In the genomic region with DNA sequence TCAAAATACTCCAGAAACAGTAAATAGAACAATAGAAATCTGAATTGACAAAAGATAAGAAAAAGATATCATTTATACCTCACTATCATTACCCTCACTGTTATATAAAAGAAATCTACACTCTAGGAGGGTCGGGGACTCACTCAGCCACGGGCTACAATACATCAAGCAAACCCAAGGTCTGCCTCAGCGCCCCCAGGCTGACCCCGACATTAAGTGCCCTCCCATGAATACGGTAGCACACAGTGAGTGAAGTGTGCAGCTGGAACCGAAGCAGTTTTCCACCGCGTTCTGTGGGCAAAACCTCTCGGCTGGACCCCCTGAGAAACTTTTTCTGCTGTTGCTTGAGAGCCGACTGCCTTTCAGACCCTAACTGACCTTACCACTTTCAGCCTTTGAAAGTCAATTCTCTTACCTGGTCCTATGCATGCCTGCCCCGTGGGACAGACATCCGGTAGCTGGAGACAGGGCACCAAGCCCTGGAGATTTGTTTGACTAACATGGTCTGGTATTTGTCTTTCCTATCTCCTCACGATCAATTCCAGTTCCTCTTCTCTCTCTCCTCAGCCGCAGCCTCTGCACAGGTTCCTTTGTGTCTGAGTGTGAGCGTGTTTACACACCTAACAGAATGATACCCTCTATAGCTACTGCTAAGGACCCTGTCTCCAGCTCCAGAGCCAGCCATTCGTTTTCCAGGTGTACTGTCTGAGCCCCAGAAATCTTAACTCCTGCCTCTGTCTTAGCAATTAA, we compare ENCODE assay signal across 18 mouse cellular contexts.
DNase-seq lines count a peak whose midpoint lies in the region; ATAC-seq and TF ChIP-seq lines count a peak whose summit lies in the region.
"Had no signal": no experiment of that assay in that cellular context is flagged by ENCODE, and none has a peak within 500 bp of the region (broad histone marks: within the 10 kb centered on the region; RNA-seq: fewer than 3 reads in every experiment).

No protein-coding gene starts in this region.

- no peaks in the 10 kb centered on the region for H3K9me3 ChIP-seq in heart, embryonic 16.5 days (replicated peaks; ENCODE audit: control insufficient read depth, low read length)
- no peaks in the 10 kb centered on the region for H3K9me3 ChIP-seq in stomach, embryonic 14.5 days (ENCODE audit: control insufficient read depth, low read depth, low read length)
- H3K9me3 ChIP-seq in stomach, postnatal 0 days (ENCODE audit: control insufficient read depth, low read length) = no peaks in the 10 kb centered on the region
- H3K9me3 ChIP-seq in limb, embryonic 13.5 days = no peaks in the 10 kb centered on the region
- H3K9me3 ChIP-seq in midbrain, embryonic 11.5 days (ENCODE audit: control insufficient read depth, low read length) = no peaks in the 10 kb centered on the region
- H3K9me3 ChIP-seq: forebrain, embryonic 13.5 days; hindbrain, embryonic 13.5 days; limb, embryonic 12.5 days had no signal

- DNase-seq in heart, postnatal 10 days = no peak
- no peak for DNase-seq in stomach, postnatal 0 days (ENCODE audit: low spot score)
- no peak for DNase-seq in urinary bladder, postnatal 4 days (ENCODE audit: low spot score in 2 of 2)
- DNase-seq in midbrain, embryonic 11.5 days (ENCODE audit: low spot score, missing footprints) = no peak
- no peak for DNase-seq in left cerebral cortex, postnatal 25 days (ENCODE audit: low spot score in 2 of 2)
- DNase-seq: adrenal gland, postnatal 14 days; B cell, adult 2 months; cerebellum, adult 2 months; kidney, adult 11 months; kidney, postnatal 10 days had no signal

- no peak overlapping the region for H3K4me3 ChIP-seq in heart, embryonic 16.5 days (ENCODE audit: low read length)
- no peak overlapping the region for H3K4me3 ChIP-seq in stomach, embryonic 14.5 days (ENCODE audit: low read depth, low read length)
- no peak overlapping the region for H3K4me3 ChIP-seq in stomach, postnatal 0 days (ENCODE audit: low read depth, low read length)
- no peak overlapping the region for H3K4me3 ChIP-seq in limb, embryonic 13.5 days
- H3K4me3 ChIP-seq in midbrain, embryonic 11.5 days (ENCODE audit: low read depth, low read length) = no peak overlapping the region
- H3K4me3 ChIP-seq: forebrain, embryonic 13.5 days; hindbrain, embryonic 13.5 days; left cerebral cortex, adult 2 months; limb, embryonic 12.5 days had no signal

- peak overlapping the region; percentile 15; the same call in 1 of the 2 replicates for H3K4me2 ChIP-seq in heart, embryonic 16.5 days (ENCODE audit: low read depth, low read length)
- no peak overlapping the region for H3K4me2 ChIP-seq in stomach, embryonic 14.5 days (replicated peaks; ENCODE audit: low read depth, low read length)
- H3K4me2 ChIP-seq in stomach, postnatal 0 days (replicated peaks; ENCODE audit: low read depth) = no peak overlapping the region
- H3K4me2 ChIP-seq in limb, embryonic 13.5 days (replicated peaks) = peak overlapping the region; percentile 14; the same call in 1 of the 2 replicates
- H3K4me2 ChIP-seq in midbrain, embryonic 11.5 days = no peak overlapping the region
- H3K4me2 ChIP-seq: forebrain, embryonic 13.5 days; hindbrain, embryonic 13.5 days; limb, embryonic 12.5 days had no signal

- H3K4me1 ChIP-seq in heart, embryonic 16.5 days (ENCODE audit: control insufficient read depth, insufficient read depth, low read length) = no peaks in the 10 kb centered on the region
- no peaks in the 10 kb centered on the region for H3K4me1 ChIP-seq in stomach, embryonic 14.5 days (ENCODE audit: control insufficient read depth, insufficient read depth, low read length)
- H3K4me1 ChIP-seq in stomach, postnatal 0 days (replicated peaks; ENCODE audit: control insufficient read depth, insufficient read depth) = no peaks in the 10 kb centered on the region
- H3K4me1 ChIP-seq in limb, embryonic 13.5 days = peaks cover 7% of the 10 kb centered on the region
- H3K4me1 ChIP-seq in midbrain, embryonic 11.5 days (ENCODE audit: control insufficient read depth, insufficient read depth, low read length) = no peaks in the 10 kb centered on the region; the same call in 1 of the 2 replicates

- H3K27me3 ChIP-seq in heart, embryonic 16.5 days (ENCODE audit: control insufficient read depth, insufficient read depth, low read length) = no peaks in the 10 kb centered on the region
- H3K27me3 ChIP-seq in stomach, embryonic 14.5 days (ENCODE audit: control insufficient read depth, insufficient read depth, low read length) = no peaks in the 10 kb centered on the region
- no peaks in the 10 kb centered on the region for H3K27me3 ChIP-seq in stomach, postnatal 0 days (ENCODE audit: control insufficient read depth, insufficient read depth, low read length)
- no peaks in the 10 kb centered on the region; the same call in 1 of the 2 replicates for H3K27me3 ChIP-seq in limb, embryonic 13.5 days
- H3K27me3 ChIP-seq in midbrain, embryonic 11.5 days (ENCODE audit: control insufficient read depth, insufficient read depth, low read length) = no peaks in the 10 kb centered on the region
- H3K27me3 ChIP-seq: forebrain, embryonic 13.5 days; hindbrain, embryonic 13.5 days; limb, embryonic 12.5 days had no signal

- TF ChIP-seq CTCF in stomach, postnatal 0 days (IDR thresholded peaks at IDR 0.05; ENCODE audit: low read depth) = no peak

- no peak overlapping the region for H3K9ac ChIP-seq in heart, embryonic 16.5 days (ENCODE audit: low read length)
- no peak overlapping the region for H3K9ac ChIP-seq in stomach, embryonic 14.5 days (replicated peaks; ENCODE audit: low read depth, low read length)
- H3K9ac ChIP-seq in stomach, postnatal 0 days (ENCODE audit: low read length) = no peak overlapping the region
- no peak overlapping the region for H3K9ac ChIP-seq in limb, embryonic 13.5 days
- no peak overlapping the region for H3K9ac ChIP-seq in midbrain, embryonic 11.5 days (ENCODE audit: low read length)
- H3K9ac ChIP-seq: forebrain, embryonic 13.5 days; hindbrain, embryonic 13.5 days; limb, embryonic 12.5 days; liver, embryonic 14.5 days had no signal

- intact Hi-C loops in heart, postnatal 10 days (cut with DNase I) = no loop called here
- intact Hi-C loops in left cerebral cortex, postnatal 25 days (cut with DNase I) = no loop called here

- 38% methylated on average over 16 of the region's 16 CpGs for WGBS in heart, embryonic 16.5 days
- 12% methylated on average over 16 of the region's 16 CpGs for WGBS in stomach, embryonic 14.5 days
- WGBS in stomach, postnatal 0 days = 22% methylated on average over 16 of the region's 16 CpGs
- 29% methylated on average over 16 of the region's 16 CpGs for WGBS in limb, embryonic 13.5 days
- WGBS in midbrain, embryonic 11.5 days = 76% methylated on average over 16 of the region's 16 CpGs

- H3K27ac ChIP-seq in heart, embryonic 16.5 days (ENCODE audit: low read length) = no peak overlapping the region
- no peak overlapping the region for H3K27ac ChIP-seq in stomach, embryonic 14.5 days (ENCODE audit: low read length)
- no peak overlapping the region for H3K27ac ChIP-seq in stomach, postnatal 0 days (replicated peaks)
- H3K27ac ChIP-seq in limb, embryonic 13.5 days = no peak overlapping the region
- H3K27ac ChIP-seq in midbrain, embryonic 11.5 days (ENCODE audit: low read depth, low read length) = no peak overlapping the region
- H3K27ac ChIP-seq: forebrain, embryonic 13.5 days; hindbrain, embryonic 13.5 days; left cerebral cortex, adult 2 months; limb, embryonic 12.5 days; liver, embryonic 14.5 days had no signal

- no peak for TF ChIP-seq EP300 in stomach, postnatal 0 days (optimal IDR thresholded peaks at IDR 0.05)

- no peaks in the 10 kb centered on the region for H3K36me3 ChIP-seq in heart, embryonic 16.5 days (ENCODE audit: control insufficient read depth, insufficient read depth)
- H3K36me3 ChIP-seq in stomach, embryonic 14.5 days (ENCODE audit: control insufficient read depth, insufficient read depth, low read length) = no peaks in the 10 kb centered on the region
- H3K36me3 ChIP-seq in stomach, postnatal 0 days (ENCODE audit: control insufficient read depth, insufficient read depth, low read length) = no peaks in the 10 kb centered on the region
- no peaks in the 10 kb centered on the region for H3K36me3 ChIP-seq in limb, embryonic 13.5 days
- H3K36me3 ChIP-seq in midbrain, embryonic 11.5 days (ENCODE audit: control insufficient read depth, insufficient read depth, low read length) = no peaks in the 10 kb centered on the region
- H3K36me3 ChIP-seq: hindbrain, embryonic 13.5 days; limb, embryonic 12.5 days had no signal

- no peak for ATAC-seq in heart, embryonic 16.5 days (replicated peaks; ENCODE audit: extremely low read depth, insufficient read depth, low FRiP score)
- ATAC-seq in stomach, embryonic 14.5 days (ENCODE audit: insufficient number of reproducible peaks, insufficient read depth, low FRiP score, low read depth) = peak; percentile 42; the same call in 1 of the 2 replicates
- ATAC-seq in stomach, postnatal 0 days (ENCODE audit: low FRiP score, low TSS enrichment) = no peak
- 0 out of 2 replicates have a peak, but pooled peaks have one; percentile 40 for ATAC-seq in limb, embryonic 13.5 days (ENCODE audit: low FRiP score, low read depth)
- no peak for ATAC-seq in midbrain, embryonic 11.5 days (ENCODE audit: low FRiP score)
- ATAC-seq: forebrain, embryonic 13.5 days had no signal

Comparison
In these comparisons a context has a peak if more than half of its experiments do, and no peak if none do; other contexts are left out.
1. ATAC-seq: peak in stomach, embryonic 14.5 days (single experiment) and limb, embryonic 13.5 days (single experiment); none in heart, embryonic 16.5 days (single experiment), stomach, postnatal 0 days (single experiment) and midbrain, embryonic 11.5 days (single experiment).
2. H3K4me2 ChIP-seq: peak in heart, embryonic 16.5 days (single experiment) and limb, embryonic 13.5 days (single experiment); none in stomach, embryonic 14.5 days (single experiment), stomach, postnatal 0 days (single experiment) and midbrain, embryonic 11.5 days (single experiment).